Mouse (Mus musculus): ENCODE data around the gene Lingo3. TPM values are rescaled to one million over a fixed set of nuclear protein-coding genes. Genes with fewer than 3 reads are reported as not detected.

The Lingo3 gene
- total RNA-seq (2021), result 10 to 100 TPM; 42.7 to 51.6 TPM
- long read RNA-seq, transcript Lingo3-201 (2 exons, 3,439 nt), result major isoform, 122 of 140 reads
- long read RNA-seq, partial matches to known transcripts, result 0 of 140 reads
- long read RNA-seq, other reads (novel, unspliced or antisense), result 18 of 140 reads

GRCm38 (mm10) chr10:80843931-80844547, at the start of gene Lingo3:
TSS of gene Lingo3 (minus strand) at chr10:80844039.
- DNase-seq (ENCODE audit: low spot score in 2 of 2), result peak; percentile 51 to 65

- no peak for DNase-seq (ENCODE audit: low spot score in 2 of 2)
Observed at GRCm38 (mm10) chr10:80887181-80887580, 43.3 kb upstream of the Lingo3 start.

GRCm38 (mm10) chr10:80881301-80881700, 37.5 kb upstream of the Lingo3 start:
- peak in 1 of 2 experiments; percentile 63 for DNase-seq (ENCODE audit: low spot score in 2 of 2)

- no peak for DNase-seq (ENCODE audit: low spot score in 2 of 2)
Observed at GRCm38 (mm10) chr10:80880901-80881300, 37.1 kb upstream of the Lingo3 start.

GRCm38 (mm10) chr10:80880131-80880641, 36.3 kb upstream of the Lingo3 start:
- peak; percentile 42 to 82 for DNase-seq (ENCODE audit: low spot score in 2 of 2)

- no peak for DNase-seq (ENCODE audit: low spot score in 2 of 2)
Observed at GRCm38 (mm10) chr10:80876594-80876993, 32.8 kb upstream of the Lingo3 start.

- peak in 1 of 2 experiments; percentile 78 for DNase-seq (ENCODE audit: low spot score in 2 of 2)
Observed at GRCm38 (mm10) chr10:80876028-80876427, 32.2 kb upstream of the Lingo3 start.

- DNase-seq (ENCODE audit: low spot score in 2 of 2), result no peak
Observed at GRCm38 (mm10) chr10:80874035-80874434, 30.2 kb upstream of the Lingo3 start.

GRCm38 (mm10) chr10:80871581-80871980, 27.7 kb upstream of the Lingo3 start, which contains the start of gene Tmprss9:
TSS of gene Tmprss9 (plus strand) at chr10:80871848.
- no peak for DNase-seq (ENCODE audit: low spot score in 2 of 2)

- no peak for DNase-seq (ENCODE audit: low spot score in 2 of 2)
Observed at GRCm38 (mm10) chr10:80870993-80871392, 27.2 kb upstream of the Lingo3 start.

GRCm38 (mm10) chr10:80864446-80864845, 20.6 kb upstream of the Lingo3 start:
- DNase-seq (ENCODE audit: low spot score in 2 of 2), result no peak

GRCm38 (mm10) chr10:80862305-80862704, 18.5 kb upstream of the Lingo3 start:
- DNase-seq (ENCODE audit: low spot score in 2 of 2), result no peak

- no peak for DNase-seq (ENCODE audit: low spot score in 2 of 2)
Observed at GRCm38 (mm10) chr10:80858350-80858935, 14.6 kb upstream of the Lingo3 start.

- DNase-seq (ENCODE audit: low spot score in 2 of 2), result no peak
Observed at GRCm38 (mm10) chr10:80857848-80858247, 14.0 kb upstream of the Lingo3 start.

- peak in 1 of 2 experiments; percentile 49 for DNase-seq (ENCODE audit: low spot score in 2 of 2)
Observed at GRCm38 (mm10) chr10:80857386-80857785, 13.5 kb upstream of the Lingo3 start.

GRCm38 (mm10) chr10:80856908-80857307, 13.1 kb upstream of the Lingo3 start:
- no peak for DNase-seq (ENCODE audit: low spot score in 2 of 2)

GRCm38 (mm10) chr10:80856267-80856666, 12.4 kb upstream of the Lingo3 start:
- DNase-seq (ENCODE audit: low spot score in 2 of 2), result no peak

GRCm38 (mm10) chr10:80855749-80856073, 11.9 kb upstream of the Lingo3 start:
- DNase-seq (ENCODE audit: low spot score in 2 of 2), result no peak

GRCm38 (mm10) chr10:80854913-80855748, 11.3 kb upstream of the Lingo3 start, which contains the start of the genes Lsm7 and Sppl2b:
TSS of gene Lsm7 (minus strand) at chr10:80855209.
TSS of gene Sppl2b (plus strand) at chr10:80855275.
- DNase-seq (ENCODE audit: low spot score in 2 of 2), result peak; percentile 94 to 98

- DNase-seq (ENCODE audit: low spot score in 2 of 2), result no peak
Observed at GRCm38 (mm10) chr10:80848571-80848970, 4.7 kb upstream of the Lingo3 start.

GRCm38 (mm10) chr10:80845732-80846131, 1.9 kb upstream of the Lingo3 start:
- DNase-seq (ENCODE audit: low spot score in 2 of 2), result peak; percentile 32 to 49
